Mouse (Mus musculus) liver, adult 2 months (tissue): ENCODE data around the gene Scgb1a1.
"Not testable (repeated sequence)": the region's sequence is repeated elsewhere in the genome, so short reads cannot be mapped to it uniquely, and the experiment has no call there.

ENCODE experiments used
- CTCF ChIP-seq: fragments of 200-500 bp; IDR thresholded peaks from 2 replicates; pipeline ENCODE4 v1.5.1; 2011; ENCODE audit warnings: low read depth, low read length, control low read depth
- POLR2A ChIP-seq: fragments of 200-500 bp; IDR thresholded peaks from 2 replicates; pipeline ENCODE4 v1.6.1; 2011; ENCODE audit warnings: low read length, control low read depth; ENCODE audit not compliant: insufficient read depth; ENCODE audit errors: extremely low read depth

DNA sequence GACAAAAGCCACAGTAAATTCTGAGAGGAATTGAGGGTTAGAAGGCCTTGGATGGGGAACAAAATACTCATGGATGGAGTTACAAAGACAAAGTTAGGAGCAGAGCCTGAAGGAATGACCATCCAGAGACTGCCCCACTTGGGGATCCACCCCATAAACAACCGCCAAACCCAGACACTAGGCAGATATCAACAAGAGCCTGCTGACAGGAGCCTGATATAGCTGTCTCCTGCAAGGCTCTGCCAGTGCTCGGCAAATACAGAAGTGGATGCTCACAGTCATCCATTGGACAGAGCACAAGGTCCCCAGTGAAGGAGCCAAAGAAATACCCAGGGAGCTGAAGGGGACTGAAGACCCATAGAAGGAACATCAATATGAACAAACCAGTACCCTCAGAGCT lies 3.9 kb downstream of the Scgb1a1 start:
- not testable (repeated sequence) for TF ChIP-seq CTCF, POLR2A
